23 mouse cellular contexts compared by ENCODE assay signal in genomic region chr3:119763772-119764171, GRCm38 (mm10).
"Had no signal": no experiment of that assay in that cellular context is flagged by ENCODE, and none has a peak within 500 bp of the region (broad histone marks: within the 10 kb centered on the region; RNA-seq: fewer than 3 reads in every experiment).

No protein-coding gene starts in this region.

- H3K27ac ChIP-seq: liver, embryonic 13.5 days; liver, embryonic 15.5 days; lung, embryonic 15.5 days; macrophage; midbrain, embryonic 12.5 days; neural tube, embryonic 13.5 days; neural tube, embryonic 15.5 days had no signal

- H3K9ac ChIP-seq: liver, embryonic 13.5 days; liver, embryonic 15.5 days; liver, postnatal 0 days; lung, embryonic 15.5 days; midbrain, embryonic 12.5 days; neural tube, embryonic 13.5 days; neural tube, embryonic 15.5 days had no signal

- H3K4me1 ChIP-seq: lung, embryonic 15.5 days; midbrain, embryonic 12.5 days; neural tube, embryonic 13.5 days; neural tube, embryonic 15.5 days had no signal

- H3K27me3 ChIP-seq: liver, embryonic 13.5 days; liver, embryonic 15.5 days; lung, embryonic 15.5 days; midbrain, embryonic 12.5 days; neural tube, embryonic 13.5 days; neural tube, embryonic 15.5 days had no signal

- ATAC-seq: liver, postnatal 0 days; lung, postnatal 0 days; midbrain, embryonic 16.5 days had no signal

- H3K9me3 ChIP-seq: liver, embryonic 13.5 days; liver, embryonic 15.5 days; lung, embryonic 15.5 days; midbrain, embryonic 12.5 days; neural tube, embryonic 13.5 days; neural tube, embryonic 15.5 days had no signal

- DNase-seq: liver, embryonic 13.5 days; liver, postnatal 0 days; lung, adult 2 months; lung, postnatal 14 days; lung, postnatal 36 days; midbrain, embryonic 14.5 days; retina, postnatal 1 day; right cerebral cortex, adult 18-20 months; right cerebral cortex, postnatal 25 days; right cerebral cortex, postnatal 4 days; spleen, adult 18-20 months; thymus, adult 18-20 months; thymus, postnatal 14 days; thymus, postnatal 4 days had no signal

- H3K4me3 ChIP-seq: liver, embryonic 13.5 days; liver, embryonic 15.5 days; lung, embryonic 15.5 days; midbrain, embryonic 12.5 days; myocyte; neural tube, embryonic 13.5 days; neural tube, embryonic 15.5 days had no signal
